Mouse (Mus musculus): ENCODE results near the gene Defb20.

The Defb20 gene

DNA sequence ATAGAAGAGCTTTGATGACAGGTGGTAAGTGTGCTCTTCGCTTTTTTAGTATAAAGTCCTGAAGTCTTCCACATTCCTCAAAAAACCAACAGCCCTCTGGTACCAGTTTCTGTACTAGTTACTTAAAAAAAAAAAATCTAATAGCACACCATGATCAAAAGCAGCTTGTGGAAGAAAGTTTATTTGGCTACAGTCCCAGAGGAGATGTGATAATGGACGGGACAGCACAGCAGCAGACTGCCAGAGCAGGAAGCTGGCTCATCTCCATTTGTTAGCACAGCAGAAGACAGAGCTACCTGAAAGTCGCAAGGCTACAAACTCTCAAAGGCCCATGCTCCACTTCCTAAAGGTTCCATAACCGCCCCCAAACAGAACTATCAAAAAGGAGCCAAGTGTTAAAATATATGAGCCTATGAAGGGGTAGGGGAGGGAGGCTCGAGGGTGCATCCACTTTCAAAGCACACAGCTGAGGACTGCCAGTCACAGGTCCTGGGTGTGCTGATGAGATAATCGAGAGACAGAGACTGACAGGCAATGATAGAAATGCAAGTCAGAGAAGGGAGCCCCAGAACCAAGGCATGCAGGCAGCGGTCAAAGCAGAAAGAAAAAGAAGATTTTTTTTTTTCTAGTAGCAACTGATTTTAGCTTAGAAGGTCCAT, 23.5 kb downstream of the Defb20 start:
- DNase-seq, result no peak

DNA sequence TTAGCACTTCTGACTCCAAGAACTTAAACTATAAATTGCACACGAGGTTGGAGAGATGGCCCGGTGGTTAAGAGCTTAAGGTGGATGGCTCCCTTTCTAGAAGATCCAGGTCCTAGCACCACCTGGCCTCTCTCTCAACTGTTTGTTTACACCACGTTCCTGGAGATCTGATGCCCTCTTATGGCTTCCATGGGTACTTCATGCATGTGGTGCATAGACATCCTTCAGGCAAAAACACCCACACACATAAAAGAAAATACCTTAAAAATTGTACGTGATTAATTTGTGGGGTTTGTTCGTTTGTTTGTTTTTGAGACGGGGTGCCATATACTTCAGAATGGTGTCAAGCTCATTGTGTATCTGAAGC, 24.0 kb downstream of the Defb20 start:
- no peak for DNase-seq

DNA sequence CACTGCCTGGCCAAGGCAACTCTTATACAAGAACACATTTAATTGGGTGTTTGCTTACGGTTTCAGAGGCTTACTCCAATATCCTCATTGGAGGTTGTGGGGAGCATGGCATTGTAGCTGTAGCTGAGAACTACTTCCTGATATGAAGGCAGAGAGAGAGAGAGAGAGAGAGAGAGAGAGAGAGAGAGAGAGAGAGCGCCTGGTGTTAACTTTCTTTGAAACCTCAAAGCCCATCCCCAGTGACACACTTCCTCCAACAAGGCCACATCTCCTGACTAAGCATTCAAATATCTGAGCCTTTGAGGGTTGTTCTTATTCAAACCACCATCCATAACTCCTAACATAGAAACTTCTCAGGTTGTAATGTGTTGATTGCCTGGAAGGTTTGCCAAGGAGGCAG, 27.1 kb downstream of the Defb20 start:
- DNase-seq, result no peak

DNA sequence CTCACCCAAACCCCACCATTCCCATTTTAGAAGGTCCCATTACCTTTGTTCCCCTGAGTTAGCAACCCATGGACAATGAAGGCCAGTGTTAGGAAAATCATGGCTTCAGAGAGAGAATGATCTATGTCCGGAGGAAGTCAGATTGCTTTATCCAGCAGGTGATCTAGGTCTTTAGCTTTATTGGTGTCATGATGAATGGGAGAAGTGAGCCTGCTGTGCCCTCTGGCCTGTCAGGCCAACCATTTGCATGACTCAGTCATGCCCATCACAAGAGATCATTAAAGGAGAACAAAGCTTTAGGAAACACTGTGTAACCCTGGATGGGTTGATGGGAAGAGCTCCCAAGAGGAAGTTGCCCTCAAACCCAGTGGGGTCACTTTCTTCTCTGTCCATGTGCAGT, 34.7 kb downstream of the Defb20 start, which contains the start of gene Defb26:
TSS of gene Defb26 (minus strand) at position 101 of the 400 bp plus-strand sequence.
- no peak for DNase-seq

DNA sequence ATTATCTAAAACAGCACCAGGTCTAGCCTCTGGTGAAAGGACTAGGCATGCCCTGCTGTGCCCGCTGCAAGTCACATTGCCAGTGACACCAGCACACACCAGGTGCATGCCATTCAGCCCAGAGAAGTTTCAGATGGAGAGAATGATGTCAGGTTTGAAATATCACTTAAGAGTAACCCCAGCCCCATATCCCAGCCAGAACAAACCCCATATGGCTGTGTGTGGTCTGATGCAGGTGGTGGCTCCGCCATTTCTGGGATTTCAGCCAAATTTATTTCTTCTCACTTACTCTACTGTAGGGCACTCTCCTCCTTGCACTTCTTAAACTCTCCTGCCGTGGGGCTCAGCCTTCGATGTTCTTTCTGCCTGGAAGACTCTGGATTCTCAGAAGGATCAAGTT, 39.2 kb downstream of the Defb20 start:
- DNase-seq, result no peak

DNA sequence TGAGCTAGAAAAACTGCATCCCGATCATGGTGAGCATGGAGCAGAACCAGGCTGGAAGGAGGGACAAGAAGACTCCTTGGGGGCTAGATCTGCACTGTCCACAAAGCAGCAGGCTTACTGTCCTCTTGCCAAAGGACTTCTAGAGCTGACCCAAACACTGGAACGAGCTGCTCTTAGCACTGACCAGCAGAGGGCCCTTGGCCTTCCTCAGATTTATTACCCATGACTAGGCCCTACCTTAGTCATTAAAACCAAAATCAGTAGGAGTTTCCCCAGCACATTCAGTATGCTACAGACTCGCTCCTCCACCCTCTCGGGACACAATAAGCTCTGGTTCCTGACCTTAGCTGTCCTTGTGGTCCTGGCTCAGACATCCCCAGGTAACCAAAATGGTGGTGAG, 41.1 kb downstream of the Defb20 start, which contains the start of gene Defb28:
TSS of gene Defb28 (plus strand) at position 275 of the 400 bp plus-strand sequence.
- DNase-seq, result peak in 1 of 2 experiments; percentile 33
